8 mouse cellular contexts compared by ENCODE assay signal in genomic region chr11:98863028-98863750, GRCm38 (mm10). TPM values are rescaled to one million over a fixed set of nuclear protein-coding genes. Genes with fewer than 3 reads are reported as not detected.
DNase-seq lines count a peak whose midpoint lies in the region; ATAC-seq and TF ChIP-seq lines count a peak whose summit lies in the region.

Gene Wipf2, plus strand, starts transcription at chr11:98863638.

- no peaks in the 10 kb centered on the region for H3K9me3 ChIP-seq in embryonic facial prominence, embryonic 13.5 days
- H3K9me3 ChIP-seq in limb, embryonic 14.5 days (ENCODE audit: control insufficient read depth, low read length), result no peaks in the 10 kb centered on the region
- no peaks in the 10 kb centered on the region for H3K9me3 ChIP-seq in midbrain, postnatal 0 days (ENCODE audit: low read length)

- peak; percentile 90 for ATAC-seq in embryonic facial prominence, embryonic 13.5 days (ENCODE audit: insufficient number of reproducible peaks, insufficient read depth, low FRiP score, low TSS enrichment, low read depth)
- peak; percentile 93 for ATAC-seq in limb, embryonic 14.5 days (ENCODE audit: low FRiP score, low read depth)
- ATAC-seq in midbrain, postnatal 0 days (ENCODE audit: low FRiP score), result peak; percentile 92

- peak within 1 kb of the TSS; percentile 84 for H3K9ac ChIP-seq in embryonic facial prominence, embryonic 13.5 days
- H3K9ac ChIP-seq in limb, embryonic 14.5 days (ENCODE audit: low read depth, low read length, severe bottlenecking), result peak within 1 kb of the TSS; percentile 67
- peak within 1 kb of the TSS; percentile 81 for H3K9ac ChIP-seq in midbrain, postnatal 0 days (replicated peaks; ENCODE audit: low read length, poor library complexity, severe bottlenecking)

- DNase-seq in 3134 (ENCODE audit: extremely low read depth, insufficient read length, low spot score), result peak; percentile 97
- DNase-seq in adrenal gland, postnatal 36 days, result peak; percentile 97 to 98
- peak; percentile 94 for DNase-seq in heart, adult 8-10 months (ENCODE audit: low spot score)
- peak; percentile 97 for DNase-seq in kidney, adult 9 months
- peak; percentile 95 for DNase-seq in limb, embryonic 14.5 days (ENCODE audit: low spot score)
- peak; percentile 97 for DNase-seq in midbrain, postnatal 0 days (ENCODE audit: low spot score)
- peak; percentile 92 to 96 for DNase-seq in spleen, postnatal 14 days (ENCODE audit: low spot score in 2 of 2)

- peak within 1 kb of the TSS; percentile 94 for H3K27ac ChIP-seq in embryonic facial prominence, embryonic 13.5 days
- peak within 1 kb of the TSS; percentile 90 for H3K27ac ChIP-seq in limb, embryonic 14.5 days (replicated peaks; ENCODE audit: low read depth, low read length)
- peak within 1 kb of the TSS; percentile 90 for H3K27ac ChIP-seq in midbrain, postnatal 0 days (ENCODE audit: low read depth, low read length)

- 8% methylated on average over 32 of the region's 41 CpGs for WGBS in embryonic facial prominence, embryonic 13.5 days
- 7% methylated on average over 37 of the region's 41 CpGs for WGBS in limb, embryonic 14.5 days
- WGBS in midbrain, postnatal 0 days, result 6% methylated on average over 38 of the region's 41 CpGs

- peaks cover 17% of the 10 kb centered on the region for H3K36me3 ChIP-seq in embryonic facial prominence, embryonic 13.5 days
- H3K36me3 ChIP-seq in limb, embryonic 14.5 days (ENCODE audit: control insufficient read depth, insufficient read depth, low read length), result peaks cover 13% of the 10 kb centered on the region
- 0 out of 2 replicates have a peak, but pooled peaks cover 4% of the 10 kb centered on the region for H3K36me3 ChIP-seq in midbrain, postnatal 0 days (ENCODE audit: insufficient read depth, low read length)

- TF ChIP-seq POLR2A in limb, embryonic 14.5 days (IDR thresholded peaks at IDR 0.05; ENCODE audit: borderline replicate concordance, extremely low read depth, insufficient read depth, insufficient read length), result peak; percentile 64; the same call in 1 of the 2 replicates

- peak within 1 kb of the TSS; percentile 70 for H3K4me2 ChIP-seq in embryonic facial prominence, embryonic 13.5 days
- peak within 1 kb of the TSS; percentile 85 for H3K4me2 ChIP-seq in limb, embryonic 14.5 days (replicated peaks; ENCODE audit: low read depth, low read length, severe bottlenecking)
- H3K4me2 ChIP-seq in midbrain, postnatal 0 days (ENCODE audit: low read depth, low read length, poor library complexity, severe bottlenecking), result peak within 1 kb of the TSS; percentile 55

- H3K4me1 ChIP-seq in embryonic facial prominence, embryonic 13.5 days, result peaks cover 13% of the 10 kb centered on the region
- peaks cover 12% of the 10 kb centered on the region; the same call in 1 of the 2 replicates for H3K4me1 ChIP-seq in limb, embryonic 14.5 days (ENCODE audit: control insufficient read depth, insufficient read depth, low read length)
- 0 out of 2 replicates have a peak, but pooled peaks cover 6% of the 10 kb centered on the region for H3K4me1 ChIP-seq in midbrain, postnatal 0 days (ENCODE audit: insufficient read depth, low read length)

- H3K4me3 ChIP-seq in embryonic facial prominence, embryonic 13.5 days, result peak within 1 kb of the TSS; percentile 62
- H3K4me3 ChIP-seq in limb, embryonic 14.5 days (replicated peaks; ENCODE audit: low read length), result peak within 1 kb of the TSS; percentile 62
- peak within 1 kb of the TSS; percentile 62 for H3K4me3 ChIP-seq in midbrain, postnatal 0 days (ENCODE audit: low read depth, low read length)

- H3K27me3 ChIP-seq in embryonic facial prominence, embryonic 13.5 days, result no peaks in the 10 kb centered on the region
- H3K27me3 ChIP-seq in limb, embryonic 14.5 days (ENCODE audit: control insufficient read depth, insufficient read depth, low read length), result no peaks in the 10 kb centered on the region
- no peaks in the 10 kb centered on the region for H3K27me3 ChIP-seq in midbrain, postnatal 0 days (ENCODE audit: insufficient read depth, low read length)

- TF ChIP-seq CTCF in midbrain, postnatal 0 days (IDR thresholded peaks at IDR 0.05), result peak; percentile 84

RNA-seq across cellular contexts. Expression of gene Wipf2, which starts in this region (rescaled TPM):
- total RNA-seq in adrenal gland, postnatal 36 days (2021), result 10 to 100 TPM; 19.8 to 21.1 TPM
- 6.3 and 6.8 TPM in 2 replicates for polyA plus RNA-seq in embryonic facial prominence, embryonic 13.5 days (2015; fragmentation: Nextera tagmentation; extraction: Ambion mirVana)
- total RNA-seq in heart, adult 8-10 months (2022), result 10 to 100 TPM in 3 of 4 experiments, 1 to 10 TPM in 1; 9.4 to 12.6 (median 11.5) TPM
- polyA plus RNA-seq in limb, embryonic 14.5 days (2012; rRNA removed), result 10.5 and 11.4 TPM in 2 replicates
- polyA plus RNA-seq in limb, embryonic 14.5 days (2014; fragmentation: Nextera tagmentation; extraction: Ambion mirVana), result 4.7 and 4.9 TPM in 2 replicates
- total RNA-seq in midbrain, postnatal 0 days (2014; rRNA removed), result 9.2 and 9.8 TPM in 2 replicates
- 3.0 and 3.8 TPM in 2 replicates for polyA plus RNA-seq in midbrain, postnatal 0 days (2015; fragmentation: Nextera tagmentation; extraction: Ambion mirVana)

Comparison
In these comparisons a context has a peak if more than half of its experiments do, and no peak if none do; other contexts are left out.
1. Peak in every context shown above with its lines: DNase-seq, ATAC-seq, H3K4me3 ChIP-seq and H3K27ac ChIP-seq.